Mouse (Mus musculus) hindbrain, embryonic 12.5 days (tissue): Measurements from ENCODE around the gene Sephs1. TPM values are rescaled to one million over a fixed set of nuclear protein-coding genes. Genes with fewer than 3 reads are reported as not detected.

ENCODE experiments used
- ATAC-seq: fragments of 200-750 bp; cut with Nextera tagmentation; 2 replicates; pipeline ENCODE4 v1.8.0; 2017; ENCODE audit warnings: moderate TSS enrichment; ENCODE audit not compliant: low FRiP score
- H3K27ac ChIP-seq: fragments of 300-500 bp; sonication (generic); 2 replicates; pipeline ENCODE4 v1.5.1; 2016; ENCODE audit warnings: mild to moderate bottlenecking
- H3K27me3 ChIP-seq: fragments of 300-500 bp; sonication (generic); 2 replicates; pipeline ENCODE4 v1.6.1; 2016; ENCODE audit warnings: mild to moderate bottlenecking
- H3K36me3 ChIP-seq: fragments of 300-500 bp; sonication (generic); 2 replicates; pipeline ENCODE4 v1.6.1; 2016; ENCODE audit warnings: mild to moderate bottlenecking
- H3K4me1 ChIP-seq: fragments of 300-500 bp; sonication (generic); 2 replicates; pipeline ENCODE4 v1.6.1; 2016
- H3K4me2 ChIP-seq: fragments of 300-500 bp; sonication (generic); replicated peaks from 2 replicates; pipeline ENCODE4 v1.6.1; 2016; ENCODE audit warnings: mild to moderate bottlenecking
- H3K4me3 ChIP-seq: fragments of 300-500 bp; sonication (generic); 2 replicates; pipeline ENCODE4 v1.5.1; 2016; ENCODE audit warnings: mild to moderate bottlenecking
- H3K9ac ChIP-seq: fragments of 300-500 bp; sonication (generic); 2 replicates; pipeline ENCODE4 v1.6.1; 2016; ENCODE audit warnings: mild to moderate bottlenecking, moderate library complexity
- H3K9me3 ChIP-seq: fragments of 300-500 bp; sonication (generic); replicated peaks from 2 replicates; pipeline ENCODE4 v1.6.1; 2016; ENCODE audit warnings: mild to moderate bottlenecking
- WGBS: fragments of 180-500 bp; shearing (Covaris S2); methylation state at CpG from one replicate; pipeline ENCODE4 v1.1.7; 2016; 5-methylcytosine and 5-hydroxymethylcytosine counted together
- polyA plus RNA-seq: library from polyadenylated mRNA; unstranded; fragments of >200 nt; fragmentation: Nextera tagmentation; extraction: Ambion mirVana; gene quantifications from 2 replicates; pipeline ENCODE4 v1.2.1, GENCODE M21; 2016

Sephs1 gene
- 109 and 111 TPM in 2 replicates for polyA plus RNA-seq

DNA sequence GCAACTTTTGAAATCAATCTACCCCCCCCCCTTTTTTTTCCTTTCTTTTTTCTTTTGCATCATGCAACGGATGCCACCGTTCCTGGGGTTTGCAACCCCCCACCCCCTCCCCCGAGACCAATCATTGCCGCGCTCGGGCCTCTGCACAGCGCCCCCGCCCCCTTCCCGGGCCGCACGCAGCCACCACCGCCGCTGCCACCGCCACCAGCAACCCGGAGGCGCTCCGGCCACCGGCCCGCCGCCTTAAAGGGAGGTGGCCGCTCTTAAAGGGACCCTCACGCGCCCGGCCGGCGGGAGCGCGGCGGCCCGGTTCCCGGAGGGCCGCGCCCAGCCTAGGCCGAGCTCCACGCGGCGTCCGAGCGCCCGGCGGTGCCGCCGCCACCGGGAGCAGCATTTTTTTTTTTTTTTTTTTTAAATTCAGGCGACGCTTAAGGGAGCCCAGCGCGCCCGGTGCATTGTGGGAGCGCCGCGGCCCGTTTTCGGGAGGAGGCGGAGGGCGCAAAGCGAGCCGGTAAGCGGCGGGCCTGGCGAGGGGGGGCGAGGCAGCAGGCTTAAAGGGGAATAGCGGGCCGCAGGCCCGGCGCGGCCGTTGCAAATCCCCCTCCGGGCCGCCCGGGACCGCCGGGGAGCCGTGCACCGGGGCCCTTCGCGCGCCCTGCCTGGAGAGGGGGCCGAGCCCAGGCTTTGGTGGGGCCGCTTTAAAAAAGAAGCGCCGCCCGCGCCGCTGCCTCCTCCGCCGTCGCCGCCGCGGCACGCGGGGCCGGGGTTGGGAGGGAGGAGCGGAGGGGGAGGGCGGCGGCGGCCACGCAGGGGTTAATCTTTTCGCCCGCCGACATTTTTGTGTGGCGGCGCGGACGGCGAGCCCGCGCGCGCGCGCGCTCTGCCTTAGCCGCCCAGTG, at the start of gene Sephs1:
TSS of gene Sephs1 (plus strand) at position 215 of the 899 bp plus-strand sequence.
- no peaks in the 10 kb centered on the region for H3K27me3 ChIP-seq
- H3K9ac ChIP-seq = peak within 1 kb of the TSS; percentile 99
- H3K4me2 ChIP-seq = peak within 1 kb of the TSS; percentile 79
- peak within 1 kb of the TSS; percentile 100 for H3K27ac ChIP-seq
- peaks cover 20% of the 10 kb centered on the region for H3K4me1 ChIP-seq
- peaks cover 15% of the 10 kb centered on the region for H3K36me3 ChIP-seq
- H3K9me3 ChIP-seq = no peaks in the 10 kb centered on the region
- peak within 1 kb of the TSS; percentile 92 for H3K4me3 ChIP-seq
- WGBS = under 1% methylated on average over 88 of the region's 115 CpGs
- ATAC-seq = peak; percentile 82

- Histone ChIP-seq H3K4me1 (no peaks in the 10 kb centered on the region), H3K27ac (no peak overlapping the region)
- 85% methylated on average over 4 of the region's 4 CpGs for WGBS
Observed at GRCm38 (mm10) chr2:4832166-4832565, 49.2 kb upstream of the Sephs1 start.

DNA sequence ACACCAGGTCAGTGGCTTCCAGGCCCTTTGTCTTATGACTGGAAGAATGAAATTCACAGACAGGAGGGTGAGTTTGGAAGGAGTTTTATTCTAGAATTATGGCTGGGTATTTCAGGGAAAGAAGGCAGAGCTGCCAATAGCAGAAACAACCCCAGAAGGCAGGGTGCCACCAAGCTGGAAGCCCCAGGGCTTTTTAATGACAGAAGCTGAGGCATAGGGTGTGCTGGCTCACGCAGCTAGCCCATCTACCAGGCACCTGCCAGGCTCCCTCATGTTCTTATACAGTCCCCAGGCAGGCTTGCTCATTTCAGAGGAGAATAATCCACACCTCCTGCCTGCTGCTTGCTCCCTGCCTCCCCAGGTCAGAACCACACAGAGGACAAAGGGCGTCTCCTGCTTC, 31.9 kb upstream of the Sephs1 start:
- Histone ChIP-seq H3K9ac (no peak overlapping the region), H3K36me3 (no peaks in the 10 kb centered on the region), H3K4me2 (no peak overlapping the region), H3K4me1 (no peaks in the 10 kb centered on the region), H3K27me3 (no peaks in the 10 kb centered on the region), H3K27ac (no peak overlapping the region), H3K4me3 (no peak overlapping the region), H3K9me3 (no peaks in the 10 kb centered on the region)
- WGBS = 68% methylated on average over 2 of the region's 2 CpGs
- ATAC-seq = no peak

More at GRCm38 (mm10) chr2:4832166-4832565, 49.2 kb upstream of the Sephs1 start:
- Histone ChIP-seq H3K9me3 (no peaks in the 10 kb centered on the region), H3K4me2 (no peak overlapping the region), H3K9ac (no peak overlapping the region), H3K36me3 (no peaks in the 10 kb centered on the region), H3K4me3 (no peak overlapping the region), H3K27me3 (no peaks in the 10 kb centered on the region)
- ATAC-seq = no peak

DNA sequence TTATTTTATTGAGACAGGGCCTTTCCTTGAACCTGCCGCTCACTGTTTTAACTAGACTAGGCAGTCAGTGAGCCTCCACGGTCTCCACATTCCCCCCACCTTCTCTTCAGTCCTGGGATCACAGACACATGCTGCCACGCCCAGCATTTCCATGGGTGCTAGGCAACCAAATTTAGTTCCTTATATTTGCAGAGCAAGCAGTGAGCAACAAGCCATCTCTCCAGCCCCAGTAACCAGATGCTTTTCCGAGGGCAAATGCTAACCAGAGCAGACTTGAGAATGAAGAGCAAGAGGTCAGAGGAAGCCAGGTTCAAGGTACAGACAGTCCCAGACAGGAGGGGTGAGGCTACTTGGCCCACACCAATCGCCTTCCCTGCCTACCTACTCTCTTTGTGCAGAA, 24.2 kb upstream of the Sephs1 start:
- Histone ChIP-seq H3K4me3 (no peak overlapping the region), H3K4me1 (peaks cover 6% of the 10 kb centered on the region; the same call in 1 of the 2 replicates), H3K27me3 (no peaks in the 10 kb centered on the region), H3K9me3 (no peaks in the 10 kb centered on the region), H3K9ac (no peak overlapping the region), H3K4me2 (no peak overlapping the region), H3K36me3 (no peaks in the 10 kb centered on the region), H3K27ac (no peak overlapping the region)
- WGBS = 73% methylated on average over 5 of the region's 5 CpGs
- no peak for ATAC-seq

DNA sequence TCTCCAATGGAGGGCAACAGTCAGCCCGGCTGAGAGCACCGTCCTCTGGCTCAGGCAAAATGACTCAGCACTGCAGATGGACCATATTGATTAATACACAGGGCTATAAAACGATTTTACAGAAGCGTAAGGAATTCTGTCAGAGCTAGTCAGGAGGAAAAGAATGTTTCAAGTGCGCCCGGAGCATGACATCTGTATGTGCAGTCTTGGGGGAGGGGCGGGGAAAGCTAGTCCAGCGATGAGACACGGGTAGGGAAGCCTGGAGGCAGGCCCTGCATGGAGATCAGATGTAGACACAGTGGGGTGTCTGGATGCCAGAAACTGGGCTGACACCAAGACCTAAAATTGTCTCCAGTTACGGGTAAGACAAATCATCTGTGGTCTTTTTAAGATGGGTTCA, 23.2 kb upstream of the Sephs1 start:
- no peak overlapping the region for H3K4me3 ChIP-seq
- H3K4me2 ChIP-seq = no peak overlapping the region
- H3K36me3 ChIP-seq = no peaks in the 10 kb centered on the region
- no peak for ATAC-seq
- no peak overlapping the region for H3K9ac ChIP-seq
- 69% methylated on average over 10 of the region's 10 CpGs for WGBS
- H3K9me3 ChIP-seq = no peaks in the 10 kb centered on the region
- peaks cover 6% of the 10 kb centered on the region; the same call in 1 of the 2 replicates for H3K4me1 ChIP-seq
- H3K27me3 ChIP-seq = no peaks in the 10 kb centered on the region
- no peak overlapping the region for H3K27ac ChIP-seq

DNA sequence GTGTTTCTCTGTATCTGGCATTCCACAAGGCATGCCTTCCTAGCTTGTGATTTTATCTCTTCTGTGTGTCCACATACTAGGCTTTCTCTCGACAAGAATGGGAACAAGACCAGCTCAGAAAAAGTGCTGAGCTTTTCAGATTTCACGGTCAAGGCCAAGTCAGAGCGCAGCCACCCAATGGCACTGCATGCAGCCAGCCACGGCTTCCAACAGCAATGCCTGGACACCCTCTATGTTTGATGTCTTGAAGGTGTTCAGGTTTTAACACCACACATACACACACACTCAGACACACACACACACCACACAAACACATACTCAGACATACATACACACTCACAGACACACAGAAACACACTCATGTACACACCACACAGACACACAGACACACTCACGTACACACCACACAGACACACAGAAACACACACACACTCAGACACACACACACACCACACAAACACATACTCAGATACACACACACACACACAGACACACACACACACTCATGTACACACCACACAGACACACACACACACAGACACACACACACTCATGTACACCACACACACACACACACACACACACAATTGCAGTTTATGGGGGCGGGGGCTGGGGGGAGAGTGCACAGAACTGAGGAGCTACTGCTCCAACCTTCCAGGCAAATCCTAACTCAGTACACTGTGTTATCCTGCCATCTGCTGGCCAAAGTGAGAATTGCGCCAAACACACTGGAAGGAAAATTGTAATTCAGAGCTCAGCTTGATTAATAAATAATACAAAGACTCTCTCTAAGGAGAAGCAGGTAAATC, 17.2 kb upstream of the Sephs1 start:
- 52% methylated on average over 7 of the region's 7 CpGs for WGBS
- Histone ChIP-seq H3K4me2 (no peak overlapping the region), H3K9ac (no peak overlapping the region), H3K9me3 (no peaks in the 10 kb centered on the region), H3K27me3 (no peaks in the 10 kb centered on the region), H3K36me3 (no peaks in the 10 kb centered on the region), H3K4me1 (no peaks in the 10 kb centered on the region), H3K27ac (no peak overlapping the region), H3K4me3 (no peak overlapping the region)
- ATAC-seq = peak; percentile 71

DNA sequence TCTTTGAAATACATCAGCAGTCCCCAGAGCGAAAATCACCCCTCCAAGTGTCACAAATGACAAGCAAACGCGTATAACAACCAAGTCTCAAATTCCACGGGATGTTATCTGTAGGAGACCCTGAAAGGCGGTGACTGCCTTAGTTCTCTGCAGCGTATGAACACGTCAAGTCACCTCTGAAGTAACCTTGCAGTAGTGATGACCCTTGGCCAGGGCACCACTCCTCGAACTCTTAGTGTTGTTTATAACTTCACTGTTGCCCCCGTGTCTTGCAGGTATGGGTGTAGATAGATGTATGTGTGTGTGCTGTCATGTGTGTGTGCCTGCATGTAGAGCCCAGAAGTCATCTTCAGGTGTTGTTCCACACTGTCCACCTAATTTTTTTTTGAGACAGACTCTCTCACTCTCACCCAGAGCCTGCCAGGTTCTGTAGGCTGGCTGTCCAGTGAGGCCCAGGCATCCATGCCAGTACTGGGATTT, 16.5 kb upstream of the Sephs1 start:
- no peaks in the 10 kb centered on the region for H3K9me3 ChIP-seq
- no peaks in the 10 kb centered on the region for H3K27me3 ChIP-seq
- H3K4me3 ChIP-seq = no peak overlapping the region
- ATAC-seq = peak; percentile 48; the same call in 1 of the 2 replicates
- 53% methylated on average over 9 of the region's 9 CpGs for WGBS
- H3K4me2 ChIP-seq = no peak overlapping the region
- H3K9ac ChIP-seq = no peak overlapping the region
- no peaks in the 10 kb centered on the region for H3K4me1 ChIP-seq
- H3K27ac ChIP-seq = no peak overlapping the region
- no peaks in the 10 kb centered on the region for H3K36me3 ChIP-seq

DNA sequence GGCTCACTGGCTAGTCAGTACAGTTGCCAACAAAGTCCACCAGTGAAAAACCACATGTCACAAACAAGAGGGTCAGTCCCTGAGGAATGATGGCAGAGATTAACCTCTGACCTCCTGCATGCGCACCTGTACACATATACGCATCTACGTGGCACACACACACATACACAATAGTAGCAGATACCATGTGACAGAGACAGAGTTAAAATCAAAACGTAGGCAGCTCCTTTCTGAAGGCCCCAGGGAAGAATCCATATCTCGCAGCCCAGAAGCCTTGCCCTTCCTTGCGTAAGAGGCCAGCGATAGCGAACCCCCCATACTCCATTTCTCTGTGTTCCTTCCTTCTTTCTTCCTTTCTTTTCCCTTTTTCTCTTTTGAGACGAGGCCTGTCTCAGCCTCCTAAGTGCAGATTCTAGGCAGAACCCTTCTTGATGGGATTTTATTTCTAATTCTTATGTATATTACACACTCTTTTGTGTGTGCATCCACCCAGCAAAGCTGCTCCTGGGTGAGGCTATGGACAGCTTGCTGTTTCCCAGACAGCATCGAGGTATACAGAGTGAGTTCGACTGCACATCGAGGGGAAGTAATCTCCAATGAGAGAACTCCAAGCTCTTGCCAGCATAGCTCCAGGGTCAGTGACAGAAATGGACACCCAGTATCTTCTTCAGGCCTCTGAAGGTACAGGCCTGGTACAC, 13.2 kb upstream of the Sephs1 start:
- no peak for ATAC-seq
- no peaks in the 10 kb centered on the region for H3K27me3 ChIP-seq
- no peak overlapping the region for H3K9ac ChIP-seq
- H3K9me3 ChIP-seq = no peaks in the 10 kb centered on the region
- no peak overlapping the region for H3K4me3 ChIP-seq
- no peaks in the 10 kb centered on the region for H3K4me1 ChIP-seq
- H3K4me2 ChIP-seq = no peak overlapping the region
- WGBS = 85% methylated on average over 12 of the region's 12 CpGs
- H3K27ac ChIP-seq = no peak overlapping the region
- no peaks in the 10 kb centered on the region for H3K36me3 ChIP-seq

DNA sequence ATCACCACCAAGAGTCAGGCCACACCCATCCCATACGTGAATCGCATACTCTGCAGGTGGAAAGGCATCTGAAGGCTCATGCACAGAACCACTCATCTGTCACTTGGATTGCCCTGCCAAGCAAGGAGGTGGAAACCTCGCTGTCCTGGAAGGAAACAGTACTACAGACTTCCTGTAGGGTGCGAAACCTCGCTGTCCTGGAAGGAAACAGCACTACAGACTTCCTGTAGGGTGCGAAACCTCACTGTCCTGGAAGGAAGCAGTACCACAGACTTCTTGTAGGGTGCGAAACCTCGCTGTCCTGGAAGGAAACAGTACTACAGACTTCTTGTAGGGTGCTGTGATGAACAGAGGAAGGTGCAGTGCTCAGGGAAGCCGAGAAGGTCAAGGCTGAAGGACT, 8.6 kb upstream of the Sephs1 start:
- Histone ChIP-seq H3K27ac (no peak overlapping the region), H3K36me3 (no peaks in the 10 kb centered on the region), H3K9me3 (no peaks in the 10 kb centered on the region), H3K4me1 (no peaks in the 10 kb centered on the region), H3K9ac (no peak overlapping the region), H3K27me3 (no peaks in the 10 kb centered on the region), H3K4me3 (no peak overlapping the region), H3K4me2 (no peak overlapping the region)
- no peak for ATAC-seq
- 79% methylated on average over 9 of the region's 9 CpGs for WGBS

DNA sequence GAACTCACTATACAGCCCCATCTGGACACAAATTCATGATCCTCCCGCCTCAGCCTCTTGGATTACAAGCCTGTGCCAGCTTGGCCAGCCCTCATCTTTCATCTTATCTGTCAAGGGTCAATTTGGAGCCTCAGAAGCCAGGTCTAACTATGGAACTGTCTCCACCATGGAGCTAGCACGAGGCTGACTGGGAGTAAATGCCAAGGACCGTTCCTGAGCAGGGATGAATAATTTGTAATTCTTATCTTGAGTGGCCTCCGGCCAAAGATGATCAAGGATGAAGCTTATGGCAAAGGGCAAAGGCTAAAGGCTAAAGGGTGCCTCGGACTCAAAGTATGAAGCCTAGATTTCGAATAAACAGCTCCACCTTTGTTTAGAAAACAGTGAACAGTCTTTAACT, 8.0 kb upstream of the Sephs1 start:
- Histone ChIP-seq H3K4me3 (no peak overlapping the region), H3K4me2 (no peak overlapping the region), H3K27ac (no peak overlapping the region), H3K27me3 (no peaks in the 10 kb centered on the region), H3K36me3 (no peaks in the 10 kb centered on the region), H3K4me1 (no peaks in the 10 kb centered on the region), H3K9me3 (no peaks in the 10 kb centered on the region), H3K9ac (no peak overlapping the region)
- 73% methylated on average over 6 of the region's 6 CpGs for WGBS
- no peak for ATAC-seq

DNA sequence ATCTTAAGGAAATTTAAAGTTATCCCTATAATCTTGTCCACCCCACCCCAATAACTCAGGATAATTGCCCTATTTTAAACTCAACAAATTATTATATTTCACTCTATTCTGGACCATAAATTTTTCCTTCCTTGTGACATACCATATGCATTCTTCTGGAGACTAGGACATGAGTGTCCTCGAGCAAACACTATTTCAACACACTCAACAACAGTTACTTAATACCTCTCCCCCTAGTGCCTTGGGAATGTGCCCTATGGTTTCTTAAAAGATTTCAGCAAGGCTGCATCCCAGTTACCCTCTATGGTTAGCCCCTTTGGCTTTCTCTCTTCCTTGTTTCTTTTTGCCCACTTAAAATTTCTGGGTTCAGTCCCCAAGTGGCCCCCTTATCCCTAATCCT, 6.3 kb upstream of the Sephs1 start:
- H3K4me3 ChIP-seq = no peak overlapping the region
- no peaks in the 10 kb centered on the region for H3K9me3 ChIP-seq
- no peaks in the 10 kb centered on the region for H3K4me1 ChIP-seq
- WGBS = 56% methylated on average over 1 of the region's 1 CpGs
- H3K27ac ChIP-seq = no peak overlapping the region
- H3K27me3 ChIP-seq = no peaks in the 10 kb centered on the region
- no peaks in the 10 kb centered on the region for H3K36me3 ChIP-seq
- H3K9ac ChIP-seq = no peak overlapping the region
- ATAC-seq = no peak
- H3K4me2 ChIP-seq = no peak overlapping the region

GRCm38 (mm10) chr2:4876131-4876530, 5.2 kb upstream of the Sephs1 start:
- no peak overlapping the region for H3K4me2 ChIP-seq
- H3K4me3 ChIP-seq = no peak overlapping the region
- no peaks in the 10 kb centered on the region for H3K9me3 ChIP-seq
- no peaks in the 10 kb centered on the region for H3K36me3 ChIP-seq
- H3K27me3 ChIP-seq = no peaks in the 10 kb centered on the region
- no peak for ATAC-seq
- H3K9ac ChIP-seq = no peak overlapping the region
- H3K4me1 ChIP-seq = peaks cover 6% of the 10 kb centered on the region
- H3K27ac ChIP-seq = no peak overlapping the region
- 70% methylated on average over 3 of the region's 3 CpGs for WGBS
